Mouse (Mus musculus) liver, embryonic 18 days (tissue): ENCODE data around the gene C730034F03Rik. TPM values are rescaled to one million over a fixed set of nuclear protein-coding genes. Genes with fewer than 3 reads are reported as not detected.

Experiments used
- polyA plus RNA-seq: library from polyadenylated mRNA; depleted of rRNA; stranded (reverse); fragments of >200 nt; gene quantifications from 2 replicates; pipeline ENCODE4 v1.2.3, GENCODE M21; 2012; rRNA removed

The C730034F03Rik gene
- 1.2 and 1.3 TPM in 2 replicates for polyA plus RNA-seq

DNA sequence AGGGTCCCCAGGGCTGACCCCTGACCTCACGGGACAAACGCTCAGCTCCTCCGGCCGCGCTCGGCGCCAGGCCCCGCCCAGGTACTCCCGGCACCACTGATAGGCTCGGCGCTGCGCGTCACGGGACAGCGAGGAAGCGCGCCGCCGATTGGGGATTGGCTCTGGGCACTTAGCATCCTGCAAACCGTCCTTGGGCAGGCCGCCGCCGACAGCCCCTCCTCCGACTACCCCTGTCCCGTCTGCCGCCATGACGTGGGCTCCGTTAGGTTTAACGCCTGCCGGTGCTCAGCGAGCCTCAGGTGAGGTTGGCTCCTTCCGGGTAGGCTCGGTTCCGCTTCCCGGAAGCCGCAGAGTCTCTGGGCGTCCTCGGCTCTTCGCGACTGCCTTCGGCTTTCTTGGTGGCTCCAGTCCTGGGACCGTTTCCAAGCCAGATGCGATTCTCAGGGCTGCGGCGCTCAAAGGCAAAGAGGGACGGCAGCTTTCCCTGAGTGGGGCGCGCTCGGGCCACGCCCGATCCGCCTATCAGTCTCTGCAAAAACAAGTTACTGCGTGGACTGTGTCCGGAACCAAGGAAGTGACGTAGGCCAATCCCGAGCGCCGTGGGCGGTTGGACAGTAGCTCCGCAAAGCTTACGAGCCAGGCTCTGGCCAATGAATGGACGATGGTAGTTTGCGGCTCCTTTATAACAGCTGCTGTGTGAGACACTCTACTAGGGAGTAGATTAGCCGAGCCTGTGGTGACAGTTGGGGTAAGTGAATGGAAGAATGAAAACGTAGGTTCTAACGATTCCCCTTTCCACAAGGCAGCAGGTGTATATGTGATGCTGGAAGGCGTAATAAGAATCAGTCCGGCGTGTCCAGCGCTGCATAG is at the start of gene C730034F03Rik, which contains the start of the genes Gm44502 and Chkb:
Gene C730034F03Rik (plus strand): TSS at position 238 of the 870 bp plus-strand sequence.
Gene Gm44502 (minus strand): TSS at position 345 of the 870 bp plus-strand sequence.
Gene Chkb (minus strand): TSS at position 557 of the 870 bp plus-strand sequence.

DNA sequence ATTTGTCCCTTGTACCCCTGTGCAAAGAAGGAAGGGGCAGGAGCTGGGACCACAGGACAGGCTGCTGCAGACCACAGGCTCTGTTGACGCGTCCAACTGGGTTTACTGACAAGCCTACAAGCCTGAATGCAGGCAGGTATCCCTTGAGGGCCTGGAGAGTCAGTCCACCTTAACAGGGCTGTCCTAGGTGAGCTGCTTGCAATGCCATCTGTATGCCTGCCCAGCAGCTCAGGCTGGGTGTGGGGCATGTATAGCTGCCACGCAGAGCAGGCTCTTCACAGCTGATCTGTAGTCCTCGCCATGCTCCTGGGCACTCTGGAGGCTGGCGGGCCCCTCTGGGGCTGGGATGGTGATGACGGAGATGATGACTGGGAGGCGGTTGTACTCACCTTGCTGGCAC is 44.8 kb upstream of the C730034F03Rik start, which contains the start of gene Klhdc7b:
Gene Klhdc7b (plus strand): TSS at position 301 of the 400 bp plus-strand sequence.

DNA sequence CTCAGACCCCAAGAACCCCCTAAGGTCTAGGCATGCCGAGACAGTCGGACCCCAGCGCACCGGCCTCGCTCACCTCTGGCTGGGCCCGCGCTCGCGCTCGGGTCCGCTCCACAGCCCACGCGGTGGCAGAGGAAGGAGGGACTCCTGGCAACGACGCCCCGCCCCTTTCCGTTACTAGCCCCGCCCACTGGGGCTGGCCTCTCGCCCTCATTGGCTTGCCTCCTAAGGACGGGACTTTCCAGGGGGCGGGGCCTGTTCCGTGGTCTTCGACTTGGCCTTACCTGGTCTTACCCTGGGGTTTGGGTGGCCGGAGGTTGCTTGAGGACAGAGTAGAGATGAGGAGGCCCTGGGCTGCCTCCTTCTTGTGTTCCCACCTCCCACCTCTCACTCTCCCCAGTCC is 19.3 kb upstream of the C730034F03Rik start, which contains the start of gene Syce3:
Gene Syce3 (minus strand): TSS at position 386 of the 400 bp plus-strand sequence.

DNA sequence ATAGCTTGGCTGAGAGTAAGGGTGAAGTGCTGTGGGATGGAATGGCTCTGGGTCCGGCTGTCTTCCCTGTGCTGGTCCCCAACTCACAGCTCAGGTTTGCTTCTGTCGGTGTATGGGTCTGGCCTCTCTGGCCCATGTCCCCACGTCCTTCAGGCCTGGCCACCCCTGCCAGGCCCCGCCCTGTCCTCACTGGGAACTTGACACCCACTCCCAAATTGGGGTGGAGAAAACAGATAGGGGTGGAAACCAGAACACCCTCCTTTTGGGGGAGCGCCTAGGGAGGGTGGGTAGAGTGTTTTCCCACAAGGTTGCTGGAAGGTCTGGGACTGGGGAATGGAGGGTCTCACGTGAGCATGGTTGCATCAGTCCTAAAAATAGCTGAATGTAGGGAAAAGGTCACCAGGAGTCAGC is 3.7 kb upstream of the C730034F03Rik start, which contains the start of gene Cpt1b:
Gene Cpt1b (minus strand): TSS at position 153 of the 411 bp plus-strand sequence.

DNA sequence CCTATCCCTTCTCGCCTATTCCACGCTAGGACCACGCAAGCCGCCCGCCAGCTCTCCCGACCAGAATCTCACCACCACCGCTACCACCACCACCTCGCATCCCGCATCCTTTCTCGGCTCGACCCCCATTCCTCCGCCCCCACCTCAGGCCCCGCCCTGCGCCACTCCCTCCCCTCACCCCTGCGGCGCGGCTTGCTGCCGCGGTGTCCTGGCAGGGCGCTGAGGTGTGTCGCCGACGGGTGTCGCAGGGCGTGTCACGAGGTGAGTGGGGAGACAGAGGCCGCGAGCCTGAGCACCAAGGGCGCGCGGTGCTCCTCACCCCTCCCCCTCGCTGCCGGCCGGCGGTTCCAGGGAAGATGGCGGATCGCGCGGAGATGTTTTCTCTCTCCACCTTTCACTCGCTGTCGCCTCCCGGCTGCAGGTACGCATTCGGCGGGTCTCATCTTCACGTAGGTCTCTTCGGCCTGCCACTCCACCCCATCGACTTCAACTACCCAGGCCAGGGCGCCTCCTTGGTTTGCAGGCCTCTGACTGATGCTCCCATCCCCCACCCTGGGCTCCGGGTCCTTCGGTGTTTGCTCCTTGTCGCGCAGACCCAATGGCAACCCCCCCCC is 24.6 kb downstream of the C730034F03Rik start, which contains the start of gene Mapk8ip2:
Gene Mapk8ip2 (plus strand): TSS at position 49 of the 614 bp plus-strand sequence.

DNA sequence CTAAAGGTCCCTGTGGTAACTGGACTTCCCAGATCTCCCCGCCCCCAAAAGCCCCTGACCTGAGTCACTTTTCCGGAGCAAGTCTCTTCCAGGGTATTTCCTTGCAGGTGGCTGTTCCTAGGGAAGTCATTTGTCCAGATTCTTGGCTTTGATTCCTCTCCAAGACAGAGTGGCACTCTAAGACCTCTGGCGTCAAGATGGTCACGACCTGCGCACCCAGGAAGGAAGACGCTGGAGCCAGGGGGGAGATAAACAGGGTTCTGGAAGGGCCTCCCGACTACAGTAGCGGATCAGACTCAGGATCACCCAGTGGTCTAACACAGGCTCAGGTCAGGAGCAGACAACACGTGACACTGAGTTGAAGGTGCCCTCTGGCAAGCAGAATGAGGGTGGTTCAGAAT is 47.7 kb downstream of the C730034F03Rik start, which contains the start of gene Arsa:
Gene Arsa (minus strand): TSS at position 335 of the 401 bp plus-strand sequence.

Other genes with a start within 250 kb of the C730034F03Rik start
- gene Plxnb2, start 248.8 kb upstream of the C730034F03Rik start, polyA plus RNA-seq: 37.7 and 44.3 TPM in 2 replicates
- gene Dennd6b, start 233.1 kb upstream of the C730034F03Rik start, polyA plus RNA-seq: 5.4 and 6.4 TPM in 2 replicates
- 13.5 and 14.0 TPM in 2 replicates for gene Ppp6r2, start 218.0 kb upstream of the C730034F03Rik start, polyA plus RNA-seq
- gene Sbf1, start 114.3 kb upstream of the C730034F03Rik start, polyA plus RNA-seq: 26.2 and 28.5 TPM in 2 replicates
- gene Adm2, start 106.9 kb upstream of the C730034F03Rik start, polyA plus RNA-seq: 10.3 and 11.8 TPM in 2 replicates
- 12.7 and 15.7 TPM in 2 replicates for gene Miox, start 95.2 kb upstream of the C730034F03Rik start, polyA plus RNA-seq
- gene Lmf2, start 73.9 kb upstream of the C730034F03Rik start, polyA plus RNA-seq: 9.9 and 11.9 TPM in 2 replicates
- 51.8 and 56.2 TPM in 2 replicates for gene Ncaph2, start 73.9 kb upstream of the C730034F03Rik start, polyA plus RNA-seq
- gene Sco2, start 55.7 kb upstream of the C730034F03Rik start, polyA plus RNA-seq: 21.4 and 21.6 TPM in 2 replicates
- 1.3 and 1.6 TPM in 2 replicates for gene Tymp, start 52.5 kb upstream of the C730034F03Rik start, polyA plus RNA-seq
- gene Odf3b, start 50.3 kb upstream of the C730034F03Rik start, polyA plus RNA-seq: 0.96 and 1.2 TPM in 2 replicates
- gene Klhdc7b, start 44.7 kb upstream of the C730034F03Rik start, polyA plus RNA-seq: not detected in 2 replicates
- 0.19 TPM in 1 of 2 replicates, not detected in the other for gene Syce3, start 19.1 kb upstream of the C730034F03Rik start, polyA plus RNA-seq
- 21.3 and 23.0 TPM in 2 replicates for gene Cpt1b, start 3.7 kb upstream of the C730034F03Rik start, polyA plus RNA-seq
- gene Gm44502, start 107 bp downstream of the C730034F03Rik start, polyA plus RNA-seq: 0.28 and 0.46 TPM in 2 replicates
- gene Chkb, start 319 bp downstream of the C730034F03Rik start, polyA plus RNA-seq: 28.2 and 29.0 TPM in 2 replicates
- 0.01 TPM in 2 replicates for gene Mapk8ip2, start 24.3 kb downstream of the C730034F03Rik start, polyA plus RNA-seq
- gene Arsa, start 47.8 kb downstream of the C730034F03Rik start, polyA plus RNA-seq: 6.8 and 7.0 TPM in 2 replicates
- 1.4 and 2.4 TPM in 2 replicates for gene Shank3, start 70.0 kb downstream of the C730034F03Rik start, polyA plus RNA-seq
- gene Acr, start 138.7 kb downstream of the C730034F03Rik start, polyA plus RNA-seq: 0.04 and 0.07 TPM in 2 replicates
- 6.5 and 6.9 TPM in 2 replicates for gene Rabl2, start 162.3 kb downstream of the C730034F03Rik start, polyA plus RNA-seq